Mouse (Mus musculus) forebrain, postnatal 0 days (tissue): ENCODE results near the gene Slc18b1. TPM values are rescaled to one million over a fixed set of nuclear protein-coding genes. Genes with fewer than 3 reads are reported as not detected.

Experiments
- ATAC-seq: fragments of 200-750 bp; cut with Nextera tagmentation; 2 replicates; pipeline ENCODE4 v1.8.0; 2017; ENCODE audit warnings: mild to moderate bottlenecking, moderate library complexity
- DNase-seq: peaks from one replicate; pipeline ENCODE4 v3.0.0-alpha.2; 2015
- H3K27ac ChIP-seq: fragments of 300-500 bp; sonication (generic); 2 replicates; pipeline ENCODE4 v1.5.1; 2014; ENCODE audit warnings: low read depth, mild to moderate bottlenecking, antibody characterized with exemption, low read length, moderate library complexity, mixed read lengths
- H3K27me3 ChIP-seq: fragments of 300-500 bp; sonication (generic); 2 replicates; pipeline ENCODE4 v1.6.1; 2014; ENCODE audit warnings: mild to moderate bottlenecking, low read length, mixed read lengths; ENCODE audit not compliant: insufficient read depth
- H3K36me3 ChIP-seq: fragments of 300-500 bp; sonication (generic); 2 replicates; pipeline ENCODE4 v1.6.1; 2014; ENCODE audit warnings: mild to moderate bottlenecking, moderate library complexity; ENCODE audit not compliant: insufficient read depth
- H3K4me1 ChIP-seq: fragments of 300-500 bp; sonication (generic); 2 replicates; pipeline ENCODE4 v1.6.1; 2014; ENCODE audit warnings: antibody characterized with exemption; ENCODE audit not compliant: insufficient read depth
- H3K4me2 ChIP-seq: fragments of 300-500 bp; sonication (generic); 2 replicates; pipeline ENCODE4 v1.6.1; 2014; ENCODE audit warnings: low read depth, mild to moderate bottlenecking, moderate library complexity
- H3K4me3 ChIP-seq: fragments of 300-500 bp; sonication (generic); 2 replicates; pipeline ENCODE4 v1.5.1; 2014; ENCODE audit warnings: low read depth, low read length, mixed read lengths
- H3K9ac ChIP-seq: fragments of 300-500 bp; sonication (generic); 2 replicates; pipeline ENCODE4 v1.6.1; 2014; ENCODE audit warnings: mild to moderate bottlenecking
- H3K9me3 ChIP-seq: fragments of 300-500 bp; sonication (generic); 2 replicates; pipeline ENCODE4 v1.6.1; 2016; ENCODE audit warnings: low read length
- CTCF ChIP-seq: sonication (generic); IDR thresholded peaks from 2 replicates; pipeline ENCODE4 v1.5.1; 2016; ENCODE audit warnings: antibody characterized with exemption, control low read depth, low read depth
- WGBS: fragments of 180-500 bp; shearing (Covaris S2); extraction: QIAGEN DNeasy Blood & Tissue Kit; methylation state at CpG from one replicate; pipeline ENCODE4 v1.1.7; 2014; 5-methylcytosine and 5-hydroxymethylcytosine counted together
- polyA plus RNA-seq: library from polyadenylated mRNA; unstranded; fragments of >200 nt; fragmentation: Nextera tagmentation; extraction: Ambion mirVana; gene quantifications from 2 replicates; pipeline ENCODE4 v1.2.1, GENCODE M21; 2015
- total RNA-seq: library from RNA; depleted of rRNA; stranded (reverse); fragments of >200 nt; gene quantifications from 2 replicates; pipeline ENCODE4 v1.2.3, GENCODE M21; 2014; rRNA removed

The Slc18b1 gene
- 14.6 and 18.2 TPM in 2 replicates for total RNA-seq
- 13.2 and 15.0 TPM in 2 replicates for polyA plus RNA-seq

GRCm38 (mm10) chr10:23796551-23797503 lies at the start of gene Slc18b1:
Gene Slc18b1, plus strand, starts transcription at chr10:23796986.
- Histone ChIP-seq H3K9ac (peak within 1 kb of the TSS; percentile 93), H3K36me3 (peaks cover 14% of the 10 kb centered on the region; the same call in 1 of the 2 replicates), H3K4me3 (peak within 1 kb of the TSS; percentile 68), H3K4me1 (peaks cover 20% of the 10 kb centered on the region), H3K9me3 (no peaks in the 10 kb centered on the region), H3K27ac (peak within 1 kb of the TSS; percentile 73), H3K27me3 (no peaks in the 10 kb centered on the region), H3K4me2 (peak within 1 kb of the TSS; percentile 74)
- no peak for TF ChIP-seq CTCF
- WGBS, result 2% methylated on average over 43 of the region's 43 CpGs
- peak; percentile 79 for ATAC-seq
- DNase-seq, result peak; percentile 61

GRCm38 (mm10) chr10:23754166-23754565 lies 42.6 kb upstream of the Slc18b1 start:
- Histone ChIP-seq H3K4me1 (no peaks in the 10 kb centered on the region), H3K27ac (no peak overlapping the region), H3K4me2 (no peak overlapping the region), H3K9me3 (no peaks in the 10 kb centered on the region), H3K4me3 (no peak overlapping the region), H3K9ac (no peak overlapping the region), H3K36me3 (no peaks in the 10 kb centered on the region), H3K27me3 (no peaks in the 10 kb centered on the region)
- ATAC-seq, result no peak
- 71% methylated on average over 7 of the region's 7 CpGs for WGBS
- DNase-seq, result no peak
- TF ChIP-seq CTCF, result no peak

- Histone ChIP-seq H3K4me2 (no peak overlapping the region), H3K27me3 (no peaks in the 10 kb centered on the region), H3K4me3 (no peak overlapping the region), H3K9me3 (no peaks in the 10 kb centered on the region), H3K9ac (no peak overlapping the region), H3K27ac (no peak overlapping the region), H3K4me1 (no peaks in the 10 kb centered on the region), H3K36me3 (peaks cover 5% of the 10 kb centered on the region; the same call in 1 of the 2 replicates)
- WGBS, result 34% methylated on average over 5 of the region's 5 CpGs
- peak; percentile 59 for DNase-seq
- TF ChIP-seq CTCF, result peak; percentile 66
- peak; percentile 66 for ATAC-seq
Measured at GRCm38 (mm10) chr10:23777288-23777945, 19.4 kb upstream of the Slc18b1 start.

GRCm38 (mm10) chr10:23780539-23781275 lies 16.1 kb upstream of the Slc18b1 start:
- no peak overlapping the region for H3K4me3 ChIP-seq
- TF ChIP-seq CTCF, result no peak
- no peak overlapping the region for H3K4me2 ChIP-seq
- no peak for DNase-seq
- 84% methylated on average over 6 of the region's 6 CpGs for WGBS
- H3K27me3 ChIP-seq, result no peaks in the 10 kb centered on the region
- H3K27ac ChIP-seq, result no peak overlapping the region
- H3K9me3 ChIP-seq, result no peaks in the 10 kb centered on the region
- peaks cover 1% of the 10 kb centered on the region; the same call in 1 of the 2 replicates for H3K4me1 ChIP-seq
- no peak for ATAC-seq
- H3K9ac ChIP-seq, result no peak overlapping the region
- peaks cover 25% of the 10 kb centered on the region for H3K36me3 ChIP-seq

- WGBS, result 84% methylated on average over 11 of the region's 11 CpGs
- peaks cover 27% of the 10 kb centered on the region for H3K36me3 ChIP-seq
- no peak for TF ChIP-seq CTCF
Measured at GRCm38 (mm10) chr10:23781760-23782735, 14.7 kb upstream of the Slc18b1 start.

More at GRCm38 (mm10) chr10:23781760-23782735, 14.7 kb upstream of the Slc18b1 start:
- Histone ChIP-seq H3K27me3 (no peaks in the 10 kb centered on the region), H3K9ac (no peak overlapping the region), H3K27ac (no peak overlapping the region), H3K4me1 (peaks cover 8% of the 10 kb centered on the region; the same call in 1 of the 2 replicates), H3K9me3 (no peaks in the 10 kb centered on the region), H3K4me2 (no peak overlapping the region), H3K4me3 (no peak overlapping the region)
- DNase-seq, result no peak
- no peak for ATAC-seq
